Mouse (Mus musculus) lung, postnatal 0 days (tissue): ENCODE results near the gene Phtf1.

Experiments
- CTCF ChIP-seq: IDR thresholded peaks from 2 replicates; pipeline ENCODE4 v1.5.1; 2016; ENCODE audit warnings: antibody characterized with exemption, mild to moderate bottlenecking
- EP300 ChIP-seq: IDR thresholded peaks from 2 replicates; pipeline ENCODE4 v1.6.1; 2016; ENCODE audit warnings: antibody characterized with exemption, mild to moderate bottlenecking, control low read depth

DNA sequence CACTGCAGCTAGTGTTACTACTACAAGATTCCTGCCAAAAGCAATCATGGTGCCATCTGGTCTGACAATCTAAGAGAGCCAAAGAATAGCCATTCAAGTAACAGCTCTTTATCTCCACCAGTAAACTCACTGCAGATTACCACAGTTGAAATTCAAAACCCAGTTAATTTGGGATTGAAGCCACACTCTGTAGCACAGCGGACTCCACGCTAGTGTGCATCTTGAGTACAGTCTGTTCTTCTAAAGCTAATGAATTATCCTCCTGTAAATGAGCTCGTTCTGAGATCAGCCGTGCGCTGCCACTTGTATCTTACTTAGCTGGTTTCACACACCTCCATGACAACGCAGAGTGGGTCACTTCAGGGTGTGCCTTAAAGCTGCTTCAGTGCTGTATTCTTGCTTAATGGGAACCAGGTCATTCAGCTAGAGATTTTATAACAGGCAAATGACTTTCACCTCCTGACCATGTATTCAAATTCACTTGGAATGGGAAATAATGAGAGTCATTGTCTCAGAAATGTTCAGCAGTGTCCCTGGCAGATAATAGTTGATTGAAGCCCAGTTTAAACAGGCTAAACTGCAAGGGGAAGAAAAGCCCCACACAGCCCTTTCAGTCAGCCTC, 91.2 kb downstream of the Phtf1 start:
- TF ChIP-seq CTCF, result no peak
- no peak for TF ChIP-seq EP300
